Mouse (Mus musculus) heart, adult 8-10 months (tissue): Measurements from ENCODE around the gene Myo1e. TPM values are rescaled to one million over a fixed set of nuclear protein-coding genes. Genes with fewer than 3 reads are reported as not detected.

Experiments used
- DNase-seq: peaks from one replicate; pipeline ENCODE4 v3.0.0; 2022; ENCODE audit warnings: low spot score
- total RNA-seq, 4 experiments: library from RNA; stranded (reverse); gene quantifications; 2 replicates each; pipeline ENCODE4 v1.2.4; 2022

The Myo1e gene
- total RNA-seq, 4 experiments from 2014 or later: 8.0 to 10.3 (median 9.1) TPM

DNA sequence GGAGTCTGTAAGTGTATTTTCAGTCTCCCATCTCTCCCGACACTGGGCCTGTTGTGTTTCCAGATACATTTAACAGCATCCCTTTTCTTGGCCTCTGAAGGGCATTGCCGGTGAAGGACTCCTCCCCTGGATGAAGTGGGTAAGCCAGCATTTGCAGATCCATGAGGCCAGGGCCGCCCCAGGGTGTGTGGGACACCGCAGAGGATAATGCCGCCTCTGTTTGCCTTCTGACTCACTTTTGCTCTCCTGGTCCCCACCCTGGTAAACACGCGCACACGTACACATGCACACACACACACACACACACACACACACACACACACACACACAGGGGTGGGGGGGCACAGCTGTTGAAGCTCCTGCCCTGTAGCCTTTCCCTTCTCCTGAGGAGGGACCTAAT is 74.3 kb downstream of the Myo1e start:
- DNase-seq: no peak

DNA sequence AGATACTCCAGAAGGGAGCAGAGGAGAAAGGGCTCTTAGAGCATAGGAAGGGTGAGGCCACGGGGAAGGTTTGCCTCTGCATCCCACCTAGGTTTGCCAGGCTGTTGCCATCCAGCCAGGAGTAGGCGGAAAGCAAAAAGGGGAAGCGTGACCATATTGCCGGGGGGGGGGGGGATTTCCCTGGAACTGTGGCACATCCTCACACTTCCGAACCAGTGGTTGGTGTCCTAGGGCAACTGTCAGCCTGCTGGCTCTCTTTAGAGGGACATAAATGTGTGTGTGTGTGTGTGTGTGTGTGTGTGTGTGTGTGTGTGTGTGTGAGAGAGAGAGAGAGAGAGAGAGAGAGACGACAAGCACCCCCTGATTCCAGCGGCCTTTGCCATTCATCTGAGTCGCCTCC is 75.0 kb downstream of the Myo1e start:
- DNase-seq: no peak

DNA sequence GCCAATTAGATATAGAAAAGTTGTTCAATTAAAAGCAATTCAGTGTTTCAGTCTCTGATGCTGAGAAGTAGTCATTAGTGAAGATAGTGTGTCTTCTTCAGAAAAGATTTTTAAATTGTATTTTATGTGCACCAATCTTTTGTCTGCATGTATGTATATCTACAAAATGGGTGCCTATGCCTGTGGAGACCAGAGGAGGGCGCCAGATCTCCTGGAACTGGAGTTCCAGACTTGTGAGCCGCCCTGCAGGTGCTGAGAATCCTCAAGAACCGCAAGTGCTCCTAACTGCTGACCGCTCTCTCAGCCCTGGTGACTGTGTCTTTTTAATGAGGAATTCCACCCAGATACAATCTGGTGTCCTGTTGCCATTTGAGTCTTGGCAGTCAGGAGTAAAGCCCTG is 76.0 kb downstream of the Myo1e start:
- DNase-seq: no peak

DNA sequence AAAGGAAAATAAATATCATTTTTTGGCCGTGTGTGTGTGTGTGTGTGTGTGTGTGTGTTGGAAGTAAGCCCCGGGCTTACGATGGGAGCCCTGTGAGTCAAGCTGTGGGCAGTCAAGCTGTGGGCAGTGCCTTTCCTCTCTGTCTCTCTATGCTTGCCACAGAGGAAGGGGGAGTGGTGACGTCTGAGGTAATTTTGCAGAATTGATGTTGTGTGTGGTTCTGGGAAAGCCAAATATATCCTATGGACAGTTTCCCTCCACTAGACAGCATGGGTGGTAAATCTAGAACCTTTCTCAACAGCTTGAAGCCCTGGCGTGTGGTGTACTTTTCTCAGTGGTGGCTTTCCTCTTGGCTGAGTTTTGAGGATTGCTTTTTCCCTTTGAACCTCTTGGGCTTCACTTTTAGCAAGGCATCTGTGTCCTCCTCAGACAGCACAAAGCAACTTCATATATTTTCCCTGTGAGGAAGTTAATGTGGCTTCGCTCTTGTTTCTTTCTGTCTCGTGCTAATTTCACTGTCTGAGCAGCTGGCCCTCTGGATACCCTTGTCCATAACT is 77.5 kb downstream of the Myo1e start:
- no peak for DNase-seq

DNA sequence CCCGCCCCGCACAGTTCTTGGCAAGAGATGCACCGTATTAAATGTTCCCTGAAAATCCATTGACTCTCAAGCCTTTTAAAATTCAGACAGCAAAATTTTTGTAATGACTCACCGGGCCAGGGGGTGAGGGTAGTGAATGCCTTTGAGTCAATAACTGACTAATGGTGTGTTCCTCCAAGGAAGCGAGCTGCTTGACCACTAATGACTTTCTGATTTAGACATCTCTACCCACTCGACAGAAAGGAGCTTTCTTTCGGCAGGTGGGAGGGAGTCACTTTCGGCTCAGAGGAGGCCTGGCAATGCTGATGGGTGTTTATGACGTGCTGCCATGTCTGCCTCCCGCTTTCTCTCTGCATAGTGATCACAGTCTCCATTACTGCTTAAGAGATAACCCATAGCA is 83.6 kb downstream of the Myo1e start:
- no peak for DNase-seq

DNA sequence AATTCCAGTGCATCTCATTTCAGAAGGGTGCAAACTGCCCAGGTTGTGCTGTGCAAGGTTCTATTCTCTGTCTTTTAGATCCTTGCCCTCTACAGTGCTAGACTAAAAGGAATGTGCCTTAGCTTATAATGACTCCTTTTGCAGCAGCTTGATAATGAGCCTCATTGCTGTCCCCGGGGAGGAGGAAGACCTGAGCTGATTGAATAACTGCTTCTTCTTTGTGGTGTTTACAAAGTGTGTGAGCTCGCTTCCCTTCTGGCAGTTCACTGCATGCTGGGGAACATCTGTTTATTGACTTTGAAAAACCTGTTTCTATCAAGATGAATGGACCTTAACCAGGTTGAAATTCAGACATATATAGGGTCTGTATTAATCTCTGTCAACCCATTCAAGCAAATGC is 89.8 kb downstream of the Myo1e start:
- no peak for DNase-seq

DNA sequence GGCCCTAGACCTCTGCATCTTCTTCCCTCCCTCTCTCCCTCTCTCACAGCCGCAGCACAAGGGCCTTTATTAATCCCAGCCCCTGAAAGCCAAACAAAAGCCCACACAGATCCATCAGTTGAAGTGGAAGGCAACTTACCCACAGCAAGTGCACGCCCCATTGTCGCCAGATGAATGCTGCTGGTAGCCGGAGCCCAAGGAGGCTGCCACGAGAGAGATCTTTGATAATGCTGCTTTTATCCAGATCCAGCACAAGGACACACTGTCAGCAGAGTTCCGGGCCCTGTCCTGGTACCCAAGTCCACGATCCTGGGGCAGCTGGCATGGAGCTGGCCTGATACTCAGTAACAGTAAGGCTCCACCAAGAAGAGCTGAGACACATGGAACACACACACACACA is 91.1 kb downstream of the Myo1e start:
- DNase-seq: no peak

DNA sequence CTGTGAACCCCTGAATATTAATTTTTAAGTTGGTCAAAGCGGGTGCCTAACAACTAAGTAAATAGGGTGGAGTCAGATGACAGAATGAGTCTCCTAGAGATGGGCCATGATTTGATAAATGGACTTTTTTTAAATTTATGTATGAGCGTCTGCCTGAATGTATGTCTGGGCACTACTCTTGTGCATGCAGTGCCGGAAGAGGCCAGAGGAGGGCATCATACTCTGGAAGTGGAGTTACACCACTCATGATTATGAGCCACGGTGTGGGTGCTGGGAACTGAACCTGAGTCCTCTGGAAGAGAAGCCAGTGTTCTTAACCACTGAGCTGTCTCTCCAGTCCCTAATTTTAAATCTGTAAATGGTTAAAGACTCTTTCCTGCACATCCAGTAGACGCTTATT is 93.6 kb downstream of the Myo1e start:
- no peak for DNase-seq

DNA sequence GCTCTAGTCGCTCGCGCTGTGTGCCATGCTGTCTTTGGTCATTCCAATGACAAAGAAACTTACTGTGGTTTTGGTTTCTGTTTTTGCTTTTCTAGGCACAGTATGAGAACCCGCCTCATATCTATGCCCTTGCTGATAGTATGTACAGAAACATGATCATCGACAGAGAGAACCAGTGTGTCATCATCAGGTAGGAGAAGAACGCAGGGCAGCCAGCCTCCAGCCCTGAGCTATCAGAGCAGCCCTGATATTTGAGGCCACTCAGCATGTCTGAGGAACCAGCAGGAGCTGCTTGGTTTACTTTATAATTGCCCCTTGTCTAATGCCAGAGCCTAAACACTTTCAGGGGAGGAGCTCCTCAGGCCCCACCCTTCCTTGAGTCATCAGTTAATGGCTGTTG is 94.4 kb downstream of the Myo1e start:
- no peak for DNase-seq

DNA sequence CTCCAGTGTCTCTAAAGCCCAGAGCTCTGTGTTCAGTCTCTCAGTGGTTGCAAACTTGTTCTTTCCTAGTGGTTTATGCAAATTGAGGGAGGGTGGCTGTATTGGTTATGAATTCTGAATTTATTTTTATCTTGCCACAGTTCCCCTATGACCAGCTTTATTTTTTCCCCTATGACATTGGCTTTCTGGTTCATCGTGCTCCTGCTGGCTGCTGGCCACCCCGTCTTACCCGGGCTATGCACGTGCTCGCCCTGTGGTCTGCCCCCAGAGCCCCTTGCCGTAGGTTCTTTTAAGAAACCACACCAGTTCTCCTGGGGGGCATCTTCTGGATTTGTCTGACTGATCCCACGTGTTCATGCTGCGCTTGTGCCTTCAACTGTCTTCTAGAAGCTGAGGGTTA is 97.8 kb downstream of the Myo1e start:
- no peak for DNase-seq

DNA sequence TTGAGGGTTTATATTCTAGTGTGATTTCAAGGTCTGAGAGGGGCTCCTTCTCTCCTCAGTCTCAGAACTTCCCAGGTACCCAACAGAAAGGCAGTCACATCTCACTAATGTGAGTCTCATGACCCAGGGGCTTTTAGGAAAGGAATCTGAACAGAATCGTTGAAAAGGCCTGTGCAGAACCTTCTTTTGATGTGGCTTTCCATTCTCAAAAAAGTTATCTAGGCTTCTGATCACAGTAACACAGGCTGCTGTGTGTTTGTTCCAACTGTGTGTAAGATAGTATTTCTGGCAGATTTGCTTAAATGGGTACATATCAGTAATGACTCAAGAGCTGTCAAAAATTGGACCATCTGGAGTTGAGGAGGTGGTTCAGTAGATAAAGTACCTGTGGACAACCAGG is 102.9 kb downstream of the Myo1e start:
- no peak for DNase-seq

DNA sequence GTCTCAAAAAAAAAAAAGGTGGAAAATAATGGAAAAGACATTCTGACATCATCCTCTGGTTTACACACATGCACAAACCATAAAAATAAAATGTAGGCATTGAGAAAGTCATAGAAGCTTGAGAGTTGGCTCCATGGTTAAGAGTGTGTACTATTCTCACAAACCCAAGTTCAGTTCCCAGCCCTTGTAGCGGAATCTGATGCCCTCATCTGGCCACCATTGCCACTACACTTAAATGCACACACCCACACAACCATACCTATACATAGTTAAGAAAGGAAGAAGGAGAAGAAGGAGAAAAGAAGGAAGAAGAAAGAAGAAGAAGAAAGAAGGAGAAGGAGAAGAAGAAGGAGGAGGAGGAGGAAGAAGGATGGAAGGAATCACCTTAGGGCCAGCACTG is 106.9 kb downstream of the Myo1e start:
- DNase-seq: no peak

DNA sequence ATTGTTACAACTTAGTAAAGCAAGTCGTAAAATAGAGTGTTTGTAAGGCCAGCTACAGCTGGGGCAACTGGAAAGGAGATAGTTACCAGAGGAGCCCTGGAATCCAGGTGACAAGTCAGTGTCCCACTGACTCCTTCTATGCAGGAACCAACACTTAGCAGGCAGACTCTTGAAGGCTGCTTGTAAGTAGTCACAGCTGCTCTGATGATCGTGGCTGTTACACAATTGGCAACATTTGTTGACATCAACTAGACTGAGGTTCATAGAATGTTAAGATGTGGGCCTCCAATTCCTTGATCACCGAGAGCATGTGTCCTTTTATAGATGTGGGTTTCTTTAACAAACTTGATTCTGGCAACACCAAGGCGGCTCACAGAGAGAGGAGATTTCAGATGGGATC is 108.0 kb downstream of the Myo1e start:
- DNase-seq: no peak

DNA sequence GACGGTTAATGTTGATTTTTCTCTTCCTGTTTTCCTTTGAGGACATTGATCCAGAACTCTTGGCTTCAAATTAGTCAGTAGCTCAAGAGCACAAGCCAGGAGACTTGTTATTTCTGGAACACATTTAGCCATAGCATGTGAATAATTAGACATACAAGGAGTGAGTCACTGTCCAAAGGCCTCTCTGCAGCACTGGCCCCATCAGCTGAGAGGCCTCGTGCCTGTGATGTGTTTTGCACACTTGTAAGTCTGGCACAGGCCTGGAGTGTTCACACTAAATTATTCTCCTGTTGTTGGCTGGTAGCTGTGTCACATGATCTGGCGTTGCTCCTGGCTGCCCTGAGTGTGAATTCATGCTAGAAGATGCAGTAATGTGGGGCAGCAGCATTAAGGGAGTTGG is 111.5 kb downstream of the Myo1e start:
- peak; percentile 37 for DNase-seq

DNA sequence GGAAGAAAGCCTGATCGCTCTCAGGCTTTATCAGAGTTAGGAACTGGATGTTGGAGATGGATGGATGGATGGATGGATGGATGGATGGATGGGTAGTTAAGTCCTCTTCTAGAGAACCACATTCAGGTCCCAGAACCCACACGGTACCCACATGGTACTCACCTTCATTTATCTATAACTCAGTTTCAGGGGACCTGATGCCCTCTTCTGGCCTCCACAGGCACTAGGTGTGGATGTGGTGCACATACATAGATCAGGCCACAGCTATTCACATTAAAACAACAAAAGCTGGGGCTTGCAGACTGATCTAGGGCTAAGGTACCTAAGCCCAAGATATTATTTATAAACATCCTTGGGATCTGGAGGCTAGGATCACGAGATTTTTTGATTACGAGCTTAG is 117.2 kb downstream of the Myo1e start:
- no peak for DNase-seq

DNA sequence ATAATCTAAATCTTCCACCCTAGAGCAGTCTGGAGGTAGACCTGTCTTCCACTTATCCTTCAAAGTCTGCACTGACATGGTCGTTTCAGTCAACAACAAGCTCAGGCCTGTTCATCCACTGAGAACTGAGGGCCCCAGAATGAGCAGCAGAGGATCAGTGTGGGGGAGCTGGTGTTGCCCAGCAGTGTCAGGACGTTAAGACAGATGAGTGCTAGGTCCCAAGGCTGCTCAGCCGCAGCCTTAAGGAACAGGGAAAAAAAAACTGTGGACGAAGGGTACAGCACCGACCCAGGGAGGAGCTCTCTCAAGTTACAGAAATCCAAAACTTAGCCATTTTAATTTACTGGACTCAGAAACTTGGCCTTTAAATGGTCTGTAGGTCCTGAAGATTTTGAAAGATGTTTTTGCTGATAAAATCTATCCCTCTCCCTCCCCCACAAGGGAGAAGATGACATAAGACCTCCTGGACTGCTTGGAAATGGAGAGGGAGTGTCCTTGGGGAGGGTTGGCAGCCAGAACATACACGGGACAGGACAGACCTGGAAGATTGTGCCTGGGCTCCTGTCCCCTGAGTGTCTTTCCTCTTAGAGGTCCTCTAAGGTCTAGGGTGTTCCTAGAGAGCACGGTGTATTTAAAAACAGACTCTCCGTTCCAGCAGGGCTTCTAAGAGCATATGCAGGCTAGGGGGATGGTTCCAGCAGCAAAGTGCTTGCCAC is 118.9 kb downstream of the Myo1e start:
- DNase-seq: peak; percentile 19

DNA sequence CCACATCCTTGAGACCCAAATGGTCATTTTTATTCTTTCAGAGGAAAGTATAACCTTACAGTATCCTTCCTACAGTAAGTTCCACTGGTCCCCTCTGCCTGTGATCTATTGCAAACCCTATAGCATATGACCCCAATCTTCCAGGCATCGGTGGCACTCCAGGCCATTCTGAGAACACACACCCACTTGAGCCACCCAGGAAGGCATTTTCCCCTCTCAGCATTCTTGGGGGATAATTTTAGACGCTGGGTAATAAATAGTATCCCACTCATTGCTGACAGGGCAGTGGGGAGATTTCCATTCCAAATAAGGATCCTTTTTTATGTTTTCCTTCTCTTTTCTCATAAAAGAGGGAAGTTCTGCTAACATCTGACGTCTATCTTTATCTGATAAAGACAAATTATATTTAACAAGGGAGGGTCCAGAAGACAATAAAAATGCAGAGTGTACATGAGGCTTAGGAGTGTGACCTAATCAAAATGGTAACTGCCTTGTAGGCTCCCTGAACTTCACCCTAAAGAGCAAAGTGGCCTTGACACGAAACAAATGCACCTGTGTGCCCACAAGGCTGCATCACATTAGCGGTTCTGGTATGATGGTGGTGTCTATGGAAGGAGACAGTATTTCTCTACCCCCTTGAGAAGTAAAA is 121.2 kb downstream of the Myo1e start:
- peak; percentile 35 for DNase-seq

DNA sequence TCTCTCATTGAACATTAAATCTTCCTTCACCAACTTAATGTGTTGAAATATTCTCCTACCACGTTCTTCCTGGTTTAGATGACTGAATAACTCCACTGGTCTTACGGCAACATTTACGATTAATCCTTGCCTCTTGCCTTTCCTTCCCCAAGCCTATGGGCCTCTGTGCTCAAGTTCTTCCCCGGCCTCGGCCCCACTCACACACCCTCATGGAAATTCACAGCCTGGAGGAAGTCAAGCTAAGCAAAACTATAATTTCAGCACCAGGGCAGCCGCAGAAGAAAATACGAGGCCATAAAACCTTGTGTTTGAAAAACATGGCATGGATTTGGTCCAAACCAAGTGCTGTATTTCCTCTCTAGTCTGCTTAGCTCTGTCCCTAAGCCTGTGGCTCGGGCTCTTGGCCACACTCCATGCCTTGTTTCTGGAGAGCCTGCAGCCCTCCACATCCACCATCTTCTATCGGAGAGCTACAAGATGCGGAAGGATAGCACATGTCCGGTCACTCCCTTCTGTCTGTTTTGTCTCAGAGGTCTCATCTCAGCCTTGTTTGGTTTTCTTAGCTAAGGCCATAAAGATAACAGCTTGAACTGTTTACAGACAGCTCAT is 124.7 kb downstream of the Myo1e start:
- DNase-seq: no peak

DNA sequence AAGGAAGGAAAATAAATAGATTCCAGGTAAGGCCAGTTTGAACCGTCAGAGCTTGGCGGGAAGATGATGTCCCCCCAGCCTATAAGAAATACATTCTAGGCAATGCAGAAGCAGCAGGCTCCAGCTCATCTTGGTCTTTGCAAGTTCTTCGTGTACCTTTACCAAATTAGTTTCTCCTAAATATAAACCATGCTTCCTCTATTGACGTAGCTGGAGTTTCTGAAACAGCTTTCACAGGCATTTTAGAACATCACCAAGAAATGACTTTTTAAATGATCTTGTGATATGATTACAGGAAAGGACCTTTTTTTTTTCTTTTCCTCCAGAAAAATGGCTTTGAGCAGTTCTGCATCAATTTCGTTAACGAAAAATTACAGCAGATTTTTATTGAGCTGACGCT is 131.2 kb downstream of the Myo1e start:
- DNase-seq: no peak

DNA sequence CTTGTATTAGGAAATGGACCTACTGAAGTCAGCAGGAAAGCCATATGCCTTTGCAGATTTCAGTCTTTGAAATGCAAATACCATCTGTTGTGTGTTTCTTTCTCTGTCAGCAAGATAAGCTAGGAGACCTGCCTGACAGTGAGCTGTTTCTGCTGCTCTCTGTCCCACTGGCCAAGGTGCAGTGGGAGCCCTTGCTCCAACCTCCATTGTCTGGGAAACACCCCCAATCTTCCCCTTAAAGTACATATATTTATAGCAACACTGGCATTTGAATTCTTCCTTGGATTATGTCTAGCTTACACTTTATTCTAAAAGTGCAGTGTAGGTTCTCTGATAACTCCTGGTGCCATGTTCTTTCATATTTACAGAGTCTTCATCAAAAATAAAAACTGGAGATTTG is 131.7 kb downstream of the Myo1e start:
- DNase-seq: no peak

DNA sequence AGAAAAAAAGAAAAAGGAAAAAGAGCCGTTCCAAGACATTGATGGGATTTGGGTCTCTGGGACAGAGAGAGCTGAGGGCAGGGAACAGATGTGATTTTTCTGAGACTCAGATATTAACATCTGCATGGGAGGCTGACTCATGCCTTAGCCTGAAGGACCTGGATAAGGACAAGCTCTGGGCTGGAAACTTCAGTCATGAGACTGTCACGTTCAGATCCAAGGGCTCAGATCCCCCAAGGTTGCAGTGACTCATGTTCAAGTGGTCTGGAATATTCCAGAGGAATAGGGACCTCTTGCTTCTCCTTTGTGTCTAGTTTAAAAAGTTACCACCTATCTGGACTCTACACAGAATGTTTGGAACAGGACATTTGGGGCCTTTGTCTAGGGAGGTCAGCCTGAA is 142.1 kb downstream of the Myo1e start:
- peak; percentile 58 for DNase-seq

DNA sequence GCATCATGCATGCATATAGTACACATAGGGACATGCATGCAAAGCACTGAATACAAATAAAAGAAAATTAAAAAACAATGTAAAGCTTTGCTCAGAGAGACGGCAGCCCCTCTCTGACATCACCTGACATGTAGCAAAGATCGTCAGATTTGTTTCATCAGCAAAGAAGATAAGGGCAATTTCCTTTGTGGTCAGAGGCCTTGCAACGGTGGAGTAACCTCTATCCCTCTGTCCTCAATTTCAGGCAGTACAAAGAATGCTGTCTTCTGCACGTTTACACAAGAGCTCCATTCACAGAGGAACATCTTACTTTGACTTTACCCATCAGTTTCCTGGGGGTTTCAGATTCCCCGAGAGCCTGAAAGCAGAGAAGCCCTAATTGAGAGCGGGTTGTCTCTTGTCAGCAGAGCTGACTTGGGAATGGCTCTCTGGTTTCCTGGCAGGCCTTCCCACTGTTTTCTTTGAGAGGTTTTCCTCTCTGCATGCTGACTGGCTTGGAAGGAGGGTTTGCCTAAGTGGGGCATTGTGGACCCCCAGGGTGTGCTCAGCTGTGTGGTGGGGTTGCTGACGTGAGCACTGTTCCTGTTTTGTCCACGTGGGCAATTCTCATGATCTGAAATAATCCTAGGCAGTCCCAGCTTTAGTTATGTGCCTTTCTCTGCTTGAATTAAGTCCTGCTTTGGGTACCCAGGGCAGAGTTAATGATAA is 144.6 kb downstream of the Myo1e start:
- DNase-seq: no peak
